Mouse (Mus musculus) cerebellum, adult 2 months (tissue): ENCODE data around the gene Sds.

ENCODE experiments used
- CTCF ChIP-seq: fragments of 200-500 bp; IDR thresholded peaks from 2 replicates; pipeline ENCODE4 v1.5.1; 2011; ENCODE audit warnings: low read depth, mild to moderate bottlenecking, control low read depth, low read length, moderate library complexity, borderline replicate concordance; ENCODE audit not compliant: insufficient read depth
- POLR2A ChIP-seq: fragments of 200-500 bp; IDR thresholded peaks from 2 replicates; pipeline ENCODE4 v1.6.1; 2011; ENCODE audit warnings: low read length, control low read depth, borderline replicate concordance; ENCODE audit not compliant: insufficient read depth

- TF ChIP-seq CTCF, result no peak
- TF ChIP-seq POLR2A, result no peak
Measured at GRCm38 (mm10) chr5:120454756-120455337, 21.5 kb upstream of the Sds start.
